Mouse (Mus musculus): ENCODE results near the gene Lrrc51.

GRCm38 (mm10) chr7:101951648-101952047 lies 18.0 kb upstream of the Lrrc51 start:
- TF ChIP-seq POLR2A (IDR thresholded peaks at IDR 0.05; ENCODE audit: low read depth, low read length) = no peak
- TF ChIP-seq RCOR1 (conservative IDR thresholded peaks at IDR 0.05; ENCODE audit: low read depth, low read length) = no peak
- no peak for TF ChIP-seq MYC (IDR thresholded peaks at IDR 0.05; ENCODE audit: low read depth, low read length)
- TF ChIP-seq CHD2 (IDR thresholded peaks at IDR 0.05; ENCODE audit: low read length) = no peak
- TF ChIP-seq EP300 (IDR thresholded peaks at IDR 0.05; ENCODE audit: low read length) = no peak
- TF ChIP-seq POLR2AphosphoS2 (IDR thresholded peaks at IDR 0.05; ENCODE audit: low read depth, low read length) = no peak
- no peak for TF ChIP-seq USF2 (conservative IDR thresholded peaks at IDR 0.05; ENCODE audit: low read depth, low read length)
- TF ChIP-seq TBP (conservative IDR thresholded peaks at IDR 0.05; ENCODE audit: low read depth, low read length) = no peak
- no peak for TF ChIP-seq CTCF (conservative IDR thresholded peaks at IDR 0.05 in 1 of 2, IDR thresholded peaks at IDR 0.05 in 1 of 2; ENCODE audit: low read depth in 2 of 2, low read length in 2 of 2)
- no peak for TF ChIP-seq CHD1 (IDR thresholded peaks at IDR 0.05; ENCODE audit: low read depth, low read length)
- no peak for TF ChIP-seq SIN3A (IDR thresholded peaks at IDR 0.05; ENCODE audit: low read length)
- no peak for TF ChIP-seq MAX (IDR thresholded peaks at IDR 0.05; ENCODE audit: low read length)
- no peak for TF ChIP-seq SMC3 (IDR thresholded peaks at IDR 0.05; ENCODE audit: low read depth, low read length)
- TF ChIP-seq ZMIZ1 (IDR thresholded peaks at IDR 0.05; ENCODE audit: low read depth, low read length) = no peak

All from CH12.LX (cell line).